Mouse (Mus musculus) bone marrow macrophage, adult 2 months (primary cell): ENCODE results near the gene P2ry2.
A peak's percentile ranks its signal among the peaks of the same experiment; 100 is the strongest.

Experiments
- CTCF ChIP-seq: IDR thresholded peaks from 2 replicates; pipeline ENCODE4 v1.5.1; 2012; ENCODE audit warnings: low read depth, mild to moderate bottlenecking, low read length, moderate library complexity
- POLR2A ChIP-seq: IDR thresholded peaks from 2 replicates; pipeline ENCODE4 v1.6.1; 2012; ENCODE audit warnings: mild to moderate bottlenecking, low read depth, low read length, borderline replicate concordance

- peak; percentile 86 for TF ChIP-seq CTCF
- no peak for TF ChIP-seq POLR2A
Measured at GRCm38 (mm10) chr7:101051551-101052221, 39.0 kb upstream of the P2ry2 start.
